Mouse (Mus musculus): ENCODE results near the gene Iqgap2. TPM values are rescaled to one million over a fixed set of nuclear protein-coding genes. Genes with fewer than 3 reads are reported as not detected.

The Iqgap2 gene
- total and polyA plus RNA-seq, 3 experiments, result 0.27 to 0.32 TPM; not detected in 1

DNA sequence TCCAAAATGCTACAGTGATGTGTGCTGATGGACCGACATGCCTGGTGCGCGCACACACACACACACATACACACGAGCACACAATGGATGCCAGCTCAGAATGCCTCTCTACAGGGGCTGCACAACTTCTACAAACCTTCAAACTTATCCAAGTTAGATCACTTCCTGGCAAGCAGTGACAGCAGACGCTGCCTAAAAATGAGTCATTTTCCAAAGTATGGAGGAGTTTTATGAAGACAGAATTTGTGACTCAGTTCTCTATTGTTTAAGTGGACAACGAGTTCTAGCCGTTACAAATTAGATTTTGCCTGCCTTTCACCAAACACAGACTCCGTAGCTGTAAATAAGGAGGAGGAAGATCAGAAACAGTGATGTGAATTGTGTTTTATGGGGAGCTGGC lies 97.4 kb downstream of the Iqgap2 start:
- no peaks in the 10 kb centered on the region for H3K9me3 ChIP-seq (replicated peaks; ENCODE audit: insufficient read depth, low read length)
- H3K27ac ChIP-seq (ENCODE audit: control insufficient read depth, low read depth, low read length), result no peak overlapping the region
- no peak overlapping the region for H3K4me3 ChIP-seq (ENCODE audit: control insufficient read depth in 1 of 2, insufficient read depth in 1 of 2, low read depth in 2 of 2, low read length in 2 of 2)
- peaks cover 0 to 1% of the 10 kb centered on the region in 2 experiments; a peak in 1 of 4 replicates for H3K27me3 ChIP-seq (ENCODE audit: control insufficient read depth in 1 of 2, insufficient read depth in 2 of 2, low read length in 2 of 2)
- H3K79me2 ChIP-seq (ENCODE audit: control insufficient read depth, insufficient read depth, low read length, poor library complexity), result no peaks in the 10 kb centered on the region
- TF ChIP-seq EP300 (IDR thresholded peaks at IDR 0.05; ENCODE audit: low read depth in 1 of 2, low read length in 2 of 2) (no peak), UBTF (IDR thresholded peaks at IDR 0.05; ENCODE audit: borderline replicate concordance, insufficient read depth, low read depth, low read length) (no peak), E2F4 (IDR thresholded peaks at IDR 0.05; ENCODE audit: borderline replicate concordance, low read depth, low read length) (no peak), ZKSCAN1 (IDR thresholded peaks at IDR 0.05; ENCODE audit: low read depth, low read length) (no peak), CHD2 (IDR thresholded peaks at IDR 0.05; ENCODE audit: low read length) (no peak), GATA1 (IDR thresholded peaks at IDR 0.05; ENCODE audit: low read depth, low read length) (no peak)
- H3K9ac ChIP-seq (ENCODE audit: control insufficient read depth, low read depth, low read length, poor library complexity, severe bottlenecking), result no peak overlapping the region
- no peaks in the 10 kb centered on the region for H3K36me3 ChIP-seq (ENCODE audit: control insufficient read depth in 1 of 2, insufficient read depth in 2 of 2, low read length in 2 of 2)
- H3K4me1 ChIP-seq (ENCODE audit: control insufficient read depth in 1 of 2, insufficient read depth in 2 of 2, low read length in 2 of 2), result no peaks in the 10 kb centered on the region
- DNase-seq (ENCODE audit: low read depth, low spot score), result no peak

DNA sequence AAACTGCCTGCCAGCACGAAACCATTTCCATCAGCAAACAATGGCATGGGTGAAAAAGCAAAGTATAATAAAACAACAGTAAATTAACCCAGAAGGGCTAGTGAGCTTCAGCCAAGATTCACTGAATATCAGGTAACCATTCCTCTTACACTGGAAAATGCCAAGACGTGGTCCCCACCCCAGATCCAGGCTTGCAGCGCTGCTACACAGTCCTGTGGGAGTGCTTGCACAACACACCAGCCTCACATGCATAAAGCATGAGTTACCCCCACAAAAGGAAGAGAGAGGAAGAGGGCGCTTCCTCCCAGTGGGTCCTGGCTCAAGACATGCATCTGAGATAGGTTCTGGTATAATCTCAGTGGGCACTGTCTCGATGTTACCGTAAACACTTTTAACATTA lies 100.8 kb downstream of the Iqgap2 start:
- H3K9ac ChIP-seq (ENCODE audit: control insufficient read depth, low read depth, low read length, poor library complexity, severe bottlenecking), result no peak overlapping the region
- no peaks in the 10 kb centered on the region for H3K9me3 ChIP-seq (replicated peaks; ENCODE audit: insufficient read depth, low read length)
- no peaks in the 10 kb centered on the region for H3K36me3 ChIP-seq (ENCODE audit: control insufficient read depth in 1 of 2, insufficient read depth in 2 of 2, low read length in 2 of 2)
- H3K4me3 ChIP-seq (ENCODE audit: control insufficient read depth in 1 of 2, insufficient read depth in 1 of 2, low read depth in 2 of 2, low read length in 2 of 2), result no peak overlapping the region
- no peaks in the 10 kb centered on the region for H3K79me2 ChIP-seq (ENCODE audit: control insufficient read depth, insufficient read depth, low read length, poor library complexity)
- H3K27ac ChIP-seq (ENCODE audit: control insufficient read depth, low read depth, low read length), result no peak overlapping the region
- no peaks in the 10 kb centered on the region for H3K4me1 ChIP-seq (ENCODE audit: control insufficient read depth in 1 of 2, insufficient read depth in 2 of 2, low read length in 2 of 2)
- TF ChIP-seq USF1 (IDR thresholded peaks at IDR 0.05; ENCODE audit: low read depth, low read length), result no peak
- TF ChIP-seq TAL1 (IDR thresholded peaks at IDR 0.05; ENCODE audit: low read length), result no peak
- no peak for TF ChIP-seq POLR2A (IDR thresholded peaks at IDR 0.05; ENCODE audit: control insufficient read depth in 1 of 2, insufficient read depth in 1 of 2, low read depth in 1 of 2, low read length in 2 of 2, poor library complexity in 1 of 2)
- TF ChIP-seq NRF1 (IDR thresholded peaks at IDR 0.05; ENCODE audit: insufficient read depth, low read depth, low read length, poor library complexity, severe bottlenecking), result no peak
- TF ChIP-seq POLR2AphosphoS5 (IDR thresholded peaks at IDR 0.05; ENCODE audit: borderline replicate concordance, low read depth, low read length), result no peak
- no peak for TF ChIP-seq CTCF (IDR thresholded peaks at IDR 0.05 in 2 of 3, conservative IDR thresholded peaks at IDR 0.05 in 1 of 3; ENCODE audit: control insufficient read depth in 1 of 3, insufficient read depth in 1 of 3, low read depth in 2 of 3, low read length in 3 of 3, poor library complexity in 1 of 3, severe bottlenecking in 1 of 3)
- no peak for TF ChIP-seq HCFC1 (IDR thresholded peaks at IDR 0.05; ENCODE audit: low read depth, low read length)
- no peak for TF ChIP-seq NELFE (IDR thresholded peaks at IDR 0.05; ENCODE audit: low read depth, low read length)
- TF ChIP-seq JUND (IDR thresholded peaks at IDR 0.05; ENCODE audit: low read depth, low read length), result no peak
- no peak for TF ChIP-seq ETS1 (IDR thresholded peaks at IDR 0.05; ENCODE audit: low read depth, low read length)
- TF ChIP-seq GABPA (IDR thresholded peaks at IDR 0.05; ENCODE audit: low read depth, low read length), result no peak
- no peak for TF ChIP-seq ZMIZ1 (IDR thresholded peaks at IDR 0.05; ENCODE audit: low read depth, low read length)
- no peak for TF ChIP-seq TBP (IDR thresholded peaks at IDR 0.05; ENCODE audit: low read depth, low read length)
- no peak for TF ChIP-seq POLR2AphosphoS2 (IDR thresholded peaks at IDR 0.05; ENCODE audit: low read length)
- no peak for TF ChIP-seq ZC3H11A (IDR thresholded peaks at IDR 0.05; ENCODE audit: low read depth, low read length)
- peaks cover 0 to 4% of the 10 kb centered on the region in 2 experiments; a peak in 1 of 4 replicates for H3K27me3 ChIP-seq (ENCODE audit: control insufficient read depth in 1 of 2, insufficient read depth in 2 of 2, low read length in 2 of 2)
- no peak for DNase-seq (ENCODE audit: low read depth, low spot score)
